Mouse (Mus musculus) bone marrow macrophage, adult 2 months (primary cell): ENCODE results near the gene Fbxl2.

Source experiments
- CTCF ChIP-seq: IDR thresholded peaks from 2 replicates; pipeline ENCODE4 v1.5.1; 2012; ENCODE audit warnings: low read depth, mild to moderate bottlenecking, low read length, moderate library complexity
- POLR2A ChIP-seq: IDR thresholded peaks from 2 replicates; pipeline ENCODE4 v1.6.1; 2012; ENCODE audit warnings: mild to moderate bottlenecking, low read depth, low read length, borderline replicate concordance

- TF ChIP-seq POLR2A = no peak
- TF ChIP-seq CTCF = no peak
Measured at GRCm38 (mm10) chr9:114068494-114069053, 22.6 kb upstream of the Fbxl2 start.
